Mouse (Mus musculus): ENCODE measurements at regions not wholly inside any gene's neighbourhood (a gene's known extent, or its start where the extent isn't known, plus 50 kb on each side); places are given as distances from the start of the nearest gene placed in this dataset.

GRCm38 (mm10) chr2:56714568-56714967 lies 409.2 kb downstream of the Nr4a2 start:
- DNase-seq (ENCODE audit: low read depth, low spot score), result peak; percentile 18

- no peak for DNase-seq (ENCODE audit: low read depth, low spot score)
Measured at GRCm38 (mm10) chr2:56683574-56683973, 440.2 kb downstream of the Nr4a2 start.

DNA sequence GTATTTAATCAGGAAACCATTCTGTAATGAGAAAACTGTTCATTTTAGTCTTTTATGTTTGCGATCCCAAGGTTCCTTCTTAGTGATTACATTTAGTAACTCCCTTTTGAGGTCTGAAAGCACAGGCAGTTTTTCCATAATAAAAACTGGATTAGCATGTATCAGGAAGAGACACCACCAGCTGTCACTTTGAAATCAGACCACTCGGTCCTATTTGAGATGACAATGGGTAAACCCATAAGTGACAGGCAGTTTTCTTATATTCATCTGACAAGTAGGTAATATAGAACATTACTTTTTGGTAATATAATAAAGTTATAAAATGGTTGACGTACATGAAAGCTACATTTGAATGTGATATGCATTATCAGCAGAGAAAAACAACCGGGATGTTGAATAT lies 449.9 kb downstream of the Nr4a2 start:
- DNase-seq (ENCODE audit: low read depth, low spot score), result no peak

GRCm38 (mm10) chr2:56672711-56673110 lies 451.1 kb downstream of the Nr4a2 start:
- DNase-seq (ENCODE audit: low read depth, low spot score), result no peak

- DNase-seq (ENCODE audit: low read depth, low spot score), result no peak
Measured at GRCm38 (mm10) chr2:56662306-56662956, 461.4 kb downstream of the Nr4a2 start.

Measured in telencephalon, adult 2 months (tissue).